Mouse (Mus musculus) kidney, adult 2 months (tissue): Measurements from ENCODE around the gene Ets1.

ENCODE experiments used
- CTCF ChIP-seq: fragments of 200-500 bp; conservative IDR thresholded peaks from 2 replicates; pipeline ENCODE4 v1.5.1; 2011; ENCODE audit warnings: low read depth, mild to moderate bottlenecking, control low read depth, low read length, moderate library complexity, mixed read lengths; ENCODE audit not compliant: insufficient read depth, insufficient read length
- POLR2A ChIP-seq: fragments of 200-500 bp; IDR thresholded peaks from one replicate; pipeline ENCODE4 v1.6.1; 2011; ENCODE audit warnings: low read depth, low read length, control low read depth

GRCm38 (mm10) chr9:32693411-32693810 lies 57.4 kb downstream of the Ets1 start:
- TF ChIP-seq POLR2A, result no peak
- TF ChIP-seq CTCF, result no peak
